Mouse (Mus musculus) adrenal gland, postnatal 14 days (tissue): ENCODE data around the gene Prpf6. TPM values are rescaled to one million over a fixed set of nuclear protein-coding genes. Genes with fewer than 3 reads are reported as not detected.

Source experiments
- DNase-seq: peaks from one replicate; pipeline ENCODE4 v3.0.0; 2021; ENCODE audit warnings: mixed read lengths
- total RNA-seq: library from RNA; stranded (reverse); gene quantifications from 2 replicates; pipeline ENCODE4 v1.2.3, GENCODE M21; 2021

Prpf6 gene
- total RNA-seq, 1 experiment from 2014 or later = 59.4 TPM

- DNase-seq = peak; percentile 51
These were observed 5.9 kb downstream of the Prpf6 start for GRCm38 (mm10) chr2:181597378-181598061.

- DNase-seq = peak; percentile 76
These were observed 7.0 kb downstream of the Prpf6 start, which contains the start of gene Samd10 for GRCm38 (mm10) chr2:181598454-181599351. TSS of gene Samd10 (minus strand) at chr2:181599212.

GRCm38 (mm10) chr2:181600226-181600758 lies 8.6 kb downstream of the Prpf6 start:
- no peak for DNase-seq

- DNase-seq = peak; percentile 98
These were observed 9.4 kb downstream of the Prpf6 start for GRCm38 (mm10) chr2:181600828-181601750.

DNA sequence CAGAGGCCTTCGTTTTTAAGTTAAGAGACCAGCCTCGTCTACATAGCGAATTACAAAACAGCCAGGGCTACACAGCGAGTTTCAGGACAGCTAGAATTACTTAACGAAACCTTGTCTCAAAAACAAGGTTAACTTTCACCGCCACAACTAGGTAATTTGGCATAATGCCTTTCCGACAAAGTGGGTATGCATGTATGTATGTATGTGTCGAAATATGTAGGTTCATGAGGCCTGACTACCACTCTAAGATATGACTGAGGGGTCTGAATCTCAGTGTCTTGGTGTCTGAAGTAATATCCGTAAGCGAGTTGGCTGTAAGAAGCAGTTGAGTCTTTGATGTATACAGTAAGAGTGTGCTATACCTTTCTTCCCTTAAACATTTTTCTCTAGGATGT lies 10.1 kb downstream of the Prpf6 start:
- no peak for DNase-seq

GRCm38 (mm10) chr2:181602367-181602766 lies 10.7 kb downstream of the Prpf6 start:
- DNase-seq = no peak

GRCm38 (mm10) chr2:181618761-181619495 lies 27.3 kb downstream of the Prpf6 start:
- no peak for DNase-seq

GRCm38 (mm10) chr2:181623401-181623800 lies 31.7 kb downstream of the Prpf6 start:
- peak; percentile 34 for DNase-seq

DNA sequence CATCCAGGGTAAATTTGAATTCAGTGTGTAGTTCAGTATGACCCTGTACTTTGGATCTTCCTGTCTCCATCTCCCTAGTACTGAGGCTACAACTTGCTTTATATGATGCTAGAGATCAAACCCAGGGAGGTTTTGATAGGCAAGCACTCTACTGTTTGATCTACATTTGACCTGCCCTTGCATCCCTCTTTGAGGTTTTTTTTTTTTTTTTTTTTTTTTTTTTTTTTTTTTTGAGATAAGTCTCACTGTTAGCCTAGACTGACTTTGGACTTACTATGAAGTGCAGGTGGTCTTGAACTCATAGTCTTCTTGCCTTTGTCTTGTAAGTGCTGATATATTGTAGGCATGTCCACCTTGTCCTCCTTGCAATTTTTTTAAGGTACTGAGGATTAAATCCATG lies 36.8 kb downstream of the Prpf6 start:
- DNase-seq = no peak

GRCm38 (mm10) chr2:181632624-181633023 lies 41.0 kb downstream of the Prpf6 start:
- no peak for DNase-seq

DNA sequence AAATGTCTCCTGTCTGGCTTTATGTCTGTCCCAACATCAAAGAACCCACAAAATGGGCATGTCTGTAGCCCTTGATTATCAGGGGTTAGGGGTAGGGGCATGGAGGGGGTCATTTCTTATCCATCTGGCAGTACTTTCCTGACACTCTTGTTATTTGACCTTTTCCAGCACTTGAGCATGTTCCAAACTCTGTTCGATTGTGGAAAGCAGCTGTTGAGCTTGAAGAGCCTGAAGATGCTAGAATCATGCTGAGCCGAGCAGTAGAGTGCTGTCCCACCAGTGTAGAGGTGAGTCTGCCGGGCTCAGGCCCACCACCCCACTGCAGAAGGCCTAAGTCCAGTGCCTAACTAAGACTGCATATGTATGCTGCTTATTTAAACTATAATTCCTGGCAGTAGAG lies 44.2 kb downstream of the Prpf6 start:
- DNase-seq = no peak

GRCm38 (mm10) chr2:181644361-181644760 lies 52.7 kb downstream of the Prpf6 start:
- peak; percentile 79 for DNase-seq

- no peak for DNase-seq
These were observed 54.0 kb downstream of the Prpf6 start for GRCm38 (mm10) chr2:181645666-181646065.

GRCm38 (mm10) chr2:181646626-181647472 lies 55.2 kb downstream of the Prpf6 start:
- no peak for DNase-seq

DNA sequence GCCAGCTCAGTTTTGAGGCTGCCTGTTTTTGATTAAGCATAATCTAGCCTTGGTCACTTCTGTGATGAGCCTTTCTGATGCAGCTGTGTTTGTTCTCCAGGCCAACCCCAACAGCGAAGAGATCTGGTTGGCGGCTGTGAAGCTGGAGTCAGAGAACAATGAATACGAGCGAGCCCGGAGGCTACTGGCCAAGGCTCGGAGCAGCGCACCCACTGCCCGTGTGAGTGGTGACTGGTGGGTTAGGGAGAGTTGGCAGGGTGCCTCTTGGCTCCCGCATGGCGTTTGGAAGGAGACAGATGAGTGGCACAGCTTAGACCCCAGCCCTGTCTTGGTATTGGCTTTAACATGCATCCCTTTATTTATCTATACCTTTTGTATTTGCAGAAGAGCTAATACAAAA lies 57.3 kb downstream of the Prpf6 start:
- peak; percentile 28 for DNase-seq

- no peak for DNase-seq
These were observed 61.4 kb downstream of the Prpf6 start for GRCm38 (mm10) chr2:181653065-181653464.

DNA sequence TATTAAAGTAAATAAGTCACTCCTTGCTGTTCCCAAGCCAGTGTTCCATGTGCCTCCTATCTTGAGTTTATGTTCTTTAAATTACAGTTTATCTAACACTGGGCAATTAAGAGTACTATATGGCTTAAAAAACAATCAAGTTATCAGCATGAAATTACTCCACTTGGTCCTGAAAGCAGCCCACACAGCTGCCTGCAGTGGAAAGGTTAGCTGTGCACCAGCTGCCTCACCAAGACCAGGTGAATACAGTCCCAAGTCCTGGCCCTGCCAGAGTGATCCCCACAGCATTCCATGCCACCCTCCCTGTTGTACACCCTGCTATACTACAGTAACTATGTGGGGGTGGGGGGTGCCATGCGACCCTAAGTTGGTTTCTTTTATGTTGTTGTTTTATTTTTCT lies 61.9 kb downstream of the Prpf6 start:
- no peak for DNase-seq

DNA sequence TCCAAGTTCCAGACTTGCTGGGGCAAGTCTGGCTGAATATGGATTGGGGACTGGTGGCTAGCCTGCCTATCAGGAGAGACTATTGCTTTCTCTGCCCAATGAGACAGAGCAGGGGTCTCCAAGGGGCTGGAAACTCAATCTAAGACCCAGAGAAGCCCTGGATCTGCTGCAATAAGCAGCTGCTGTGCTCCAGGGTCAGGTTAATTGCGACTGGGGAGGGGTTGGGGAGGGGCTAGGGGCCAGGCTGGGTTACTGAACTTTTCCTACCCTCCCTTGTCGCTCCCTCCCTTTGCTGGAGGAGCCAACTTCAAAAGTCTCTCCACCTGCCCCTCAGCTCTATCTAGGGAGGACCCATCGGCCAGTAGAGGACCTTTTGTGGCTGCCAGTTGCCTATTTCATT lies 65.1 kb downstream of the Prpf6 start, which contains the start of gene Gm29797:
TSS of gene Gm29797 (plus strand) at position 301 of the 400 bp plus-strand sequence.
- DNase-seq = no peak

DNA sequence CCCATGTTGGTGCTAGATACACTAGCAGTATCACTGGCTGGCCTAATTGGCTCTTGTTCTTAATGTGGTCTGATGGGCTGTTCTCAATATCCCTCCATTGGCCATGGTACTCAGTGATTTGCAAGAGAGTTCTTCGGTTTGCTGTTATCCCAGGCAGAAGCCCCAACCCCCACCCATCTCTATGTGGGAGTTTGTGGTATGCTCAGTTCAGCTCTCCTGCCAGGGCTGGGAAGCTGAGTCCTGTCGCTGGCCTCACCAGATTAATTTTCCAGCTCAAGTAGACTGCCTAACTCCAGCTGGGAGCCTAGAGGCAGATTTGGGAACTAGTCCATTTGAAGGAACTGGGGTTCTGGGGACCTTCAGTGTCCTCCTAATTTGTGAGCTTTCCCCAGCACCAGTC lies 65.8 kb downstream of the Prpf6 start:
- no peak for DNase-seq

- no peak for DNase-seq
These were observed 66.9 kb downstream of the Prpf6 start for GRCm38 (mm10) chr2:181658528-181658927.
